Mouse (Mus musculus) cerebellum, adult (tissue): ENCODE measurements at regions not wholly inside any gene's neighbourhood (a gene's known extent, or its start where the extent isn't known, plus 50 kb on each side); places are given as distances from the start of the nearest gene placed in this dataset.

ENCODE experiments used
- ATAC-seq: cut with Nextera tagmentation; 2 replicates; pipeline ENCODE4 v1.9.2; 2017; ENCODE audit warnings: mild to moderate bottlenecking, moderate library complexity, mixed read lengths; ENCODE audit not compliant: insufficient number of reproducible peaks, low FRiP score, low TSS enrichment

DNA sequence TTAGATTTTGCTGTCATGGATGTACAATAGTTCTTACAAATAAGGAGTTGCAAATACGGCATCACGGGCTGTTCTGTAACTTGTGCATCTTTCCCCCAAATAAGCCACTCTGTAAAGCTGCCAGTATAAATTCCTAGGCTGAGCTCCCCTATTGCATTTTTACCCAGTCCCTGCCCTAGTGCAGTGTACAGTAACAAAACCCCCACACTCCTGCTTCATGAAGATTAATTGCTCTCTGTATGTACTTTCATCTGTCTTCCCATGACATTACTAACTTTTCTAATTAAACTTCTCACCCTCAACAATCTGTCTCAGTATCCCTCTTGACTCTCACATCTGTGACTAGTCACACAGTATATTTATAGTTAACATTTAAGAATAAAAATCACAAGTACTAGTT is 73.4 kb downstream of the Tm4sf1 start:
- ATAC-seq: no peak

DNA sequence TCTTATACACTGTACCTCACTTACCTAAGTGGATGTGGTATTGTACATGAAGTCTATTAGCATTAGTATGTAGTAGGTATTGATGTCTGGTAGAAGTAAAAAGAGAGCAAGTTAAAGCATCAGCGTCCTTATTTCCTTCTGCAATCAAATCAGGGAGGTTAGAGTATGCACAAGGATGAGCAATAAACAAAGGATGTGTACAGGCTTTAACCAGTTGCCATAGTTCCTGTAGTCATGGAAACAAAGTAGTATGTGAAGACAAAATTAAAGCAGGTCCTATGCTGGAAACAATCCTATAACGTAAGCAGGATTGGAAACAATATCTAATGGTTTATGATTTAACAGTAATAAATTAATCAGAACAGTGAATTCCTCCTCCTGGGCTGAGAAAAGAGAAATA is 78.0 kb downstream of the Tm4sf1 start:
- no peak for ATAC-seq

DNA sequence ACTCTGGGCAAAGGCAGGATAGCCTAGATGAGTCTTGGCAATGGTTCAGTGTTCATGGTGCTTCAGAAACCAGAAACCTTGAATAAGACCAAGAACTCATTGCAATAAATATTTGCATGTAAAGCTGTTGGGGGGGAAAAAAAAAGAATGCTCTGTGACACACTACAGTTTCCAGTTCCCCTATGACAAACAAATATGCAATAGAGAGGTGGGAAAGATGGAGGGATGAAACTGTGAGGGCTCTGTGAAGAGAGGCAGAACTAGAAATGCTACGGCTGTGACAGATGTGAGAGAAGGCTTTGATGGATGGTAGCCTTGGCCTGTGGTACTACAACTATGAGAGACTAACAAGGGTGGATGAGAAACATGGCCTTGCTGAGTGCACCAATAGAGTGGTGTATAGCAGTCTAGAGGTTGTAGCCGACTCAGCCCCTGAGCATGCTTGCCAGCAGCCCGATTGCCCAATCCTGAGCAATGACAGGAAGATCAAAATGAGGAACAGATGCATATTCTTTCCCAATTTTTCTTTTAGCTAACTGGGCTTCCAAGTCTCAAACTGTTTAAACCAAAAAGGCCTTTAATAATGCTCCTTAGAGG is 79.4 kb downstream of the Tm4sf1 start:
- ATAC-seq: no peak

DNA sequence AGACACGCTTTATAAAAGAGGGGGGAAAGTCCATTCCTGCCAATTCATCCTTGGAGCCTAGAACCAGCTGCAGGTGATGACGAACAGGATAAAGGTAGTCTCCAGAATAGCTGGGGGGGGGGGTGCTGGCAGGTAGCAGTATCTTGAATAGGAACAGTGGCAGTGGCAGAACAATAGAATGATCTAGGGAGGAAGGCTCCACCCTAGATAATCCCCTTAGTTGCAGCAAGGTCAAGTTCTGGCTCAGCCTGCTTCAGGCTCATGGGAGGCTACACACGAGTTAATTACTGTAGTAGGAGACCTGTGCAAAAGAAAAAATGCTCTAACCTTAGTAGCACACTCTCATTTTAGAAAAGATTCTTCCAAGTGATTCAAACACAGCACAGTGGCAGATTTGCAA is 83.4 kb downstream of the Tm4sf1 start:
- no peak for ATAC-seq

DNA sequence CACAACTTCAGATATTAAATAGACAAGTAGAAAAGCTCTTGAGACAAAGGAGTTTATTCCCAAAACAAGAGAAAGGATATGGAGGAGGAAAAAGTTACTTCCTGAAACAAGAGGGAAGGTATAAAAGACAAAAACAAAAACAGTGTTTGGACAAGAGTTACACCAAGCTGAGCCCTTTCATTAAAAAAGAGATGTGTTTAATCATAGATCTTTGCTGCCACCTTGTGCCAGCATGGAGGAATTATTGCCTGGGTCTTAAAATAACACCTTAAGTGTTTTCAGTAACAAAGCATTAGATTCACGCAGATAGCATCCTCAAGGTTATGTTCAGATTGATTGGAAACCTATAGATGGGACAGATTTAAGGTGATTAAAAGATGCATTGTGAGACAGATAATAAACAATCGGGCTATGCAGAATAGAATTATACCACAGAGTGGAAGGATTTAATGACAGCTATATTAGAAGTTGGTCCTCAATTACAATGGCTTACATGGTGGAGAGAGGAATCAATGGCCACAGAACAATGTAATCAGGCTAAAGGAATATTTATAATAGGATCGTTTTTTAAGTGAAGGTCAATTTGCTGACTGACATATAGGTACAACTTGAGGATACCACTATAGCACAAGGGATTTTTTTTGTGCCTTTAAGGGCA is 97.6 kb downstream of the Tm4sf1 start:
- ATAC-seq: peak; percentile 45

DNA sequence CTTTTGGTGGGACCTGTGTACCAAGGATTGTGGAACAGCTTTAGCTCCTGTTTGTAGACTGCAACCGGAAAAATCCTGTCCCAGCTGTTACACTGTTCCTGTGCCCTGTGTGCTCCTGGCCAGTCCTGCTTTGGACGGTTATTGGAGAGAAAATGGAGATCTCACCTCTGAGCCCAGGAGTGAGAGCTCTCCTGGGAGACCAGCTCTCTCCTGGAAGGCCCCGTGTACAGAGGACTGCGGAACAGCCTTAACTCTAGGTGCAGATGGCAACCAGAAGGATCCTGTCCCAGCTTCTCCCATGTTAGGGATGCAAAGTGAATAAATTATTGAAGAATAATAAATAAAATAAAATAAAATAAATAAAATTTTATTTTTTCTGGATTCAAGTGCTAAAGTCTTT is 98.4 kb downstream of the Tm4sf1 start:
- no peak for ATAC-seq

DNA sequence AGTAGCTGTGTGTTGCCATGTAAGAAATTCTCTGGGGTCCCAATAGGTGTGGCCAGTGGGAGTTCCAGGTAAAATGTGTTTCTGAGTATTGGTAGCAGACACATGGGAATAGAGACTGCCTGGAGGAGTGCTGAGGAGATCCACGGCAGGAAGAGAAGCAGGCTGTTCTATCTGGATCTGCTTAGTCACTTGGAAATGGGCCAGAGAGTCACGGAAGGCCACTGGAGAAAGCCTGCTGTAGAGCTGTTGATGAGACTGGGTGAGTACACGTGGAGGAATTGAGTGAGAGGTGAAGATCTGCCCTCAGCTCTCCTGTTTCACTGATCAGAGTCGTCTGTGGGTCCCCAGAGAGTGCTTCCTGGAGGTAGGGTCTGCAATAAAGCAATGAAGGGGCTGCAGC is 120.2 kb downstream of the Tm4sf1 start:
- no peak for ATAC-seq

DNA sequence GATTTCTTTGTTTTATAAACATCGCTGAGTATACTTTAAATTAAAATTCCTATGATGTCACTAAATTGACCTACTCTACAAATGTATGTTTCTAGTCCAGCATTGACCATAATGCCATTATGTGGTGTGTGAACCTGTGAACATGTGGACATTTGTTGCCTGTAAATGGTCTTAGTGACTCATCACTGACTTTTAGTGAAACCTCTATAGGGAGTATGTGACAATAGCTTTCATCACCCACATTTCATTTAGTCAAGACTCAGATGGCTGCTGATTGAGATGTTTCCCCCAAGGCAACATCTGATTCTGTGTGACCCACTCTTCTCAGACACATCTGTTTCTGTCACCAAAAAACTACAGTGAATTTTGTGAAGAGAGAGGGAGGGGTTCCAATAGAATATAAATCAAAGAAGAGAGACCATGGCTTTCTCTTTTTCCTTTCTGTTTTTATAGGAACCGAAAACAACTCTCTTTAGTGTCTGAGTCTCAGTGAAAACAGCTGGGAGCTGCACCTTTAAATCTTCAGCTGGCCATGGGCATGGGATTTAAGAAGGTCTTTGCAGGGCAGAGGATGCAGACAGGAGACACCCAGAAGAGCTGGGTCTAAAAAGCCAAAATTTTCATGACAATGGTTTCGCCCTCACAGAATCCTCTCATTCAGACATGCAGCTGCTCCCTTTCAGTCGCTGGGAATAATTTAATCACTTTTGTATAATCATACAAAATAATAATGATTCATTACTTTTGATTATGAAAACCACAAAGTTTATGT is 148.4 kb downstream of the Tm4sf1 start:
- ATAC-seq: no peak

DNA sequence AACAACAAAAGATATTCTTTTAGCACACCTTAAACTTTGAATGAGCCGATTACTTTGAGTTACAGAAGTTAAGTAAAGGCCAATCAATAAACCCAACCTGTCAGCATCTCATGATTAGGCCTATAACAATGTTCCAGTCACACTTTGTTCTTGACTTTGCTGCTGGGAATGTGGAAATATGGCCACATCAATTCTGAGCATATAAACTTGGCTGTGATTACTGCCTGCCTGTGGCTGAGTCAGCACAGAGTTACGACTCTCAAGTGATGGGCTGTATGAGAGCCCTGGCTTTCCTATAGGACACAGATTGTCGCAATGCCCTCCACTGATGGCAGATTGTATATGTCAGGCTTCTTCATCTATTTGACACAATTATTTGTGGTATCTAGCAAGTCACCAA is 152.6 kb downstream of the Tm4sf1 start:
- ATAC-seq: no peak

DNA sequence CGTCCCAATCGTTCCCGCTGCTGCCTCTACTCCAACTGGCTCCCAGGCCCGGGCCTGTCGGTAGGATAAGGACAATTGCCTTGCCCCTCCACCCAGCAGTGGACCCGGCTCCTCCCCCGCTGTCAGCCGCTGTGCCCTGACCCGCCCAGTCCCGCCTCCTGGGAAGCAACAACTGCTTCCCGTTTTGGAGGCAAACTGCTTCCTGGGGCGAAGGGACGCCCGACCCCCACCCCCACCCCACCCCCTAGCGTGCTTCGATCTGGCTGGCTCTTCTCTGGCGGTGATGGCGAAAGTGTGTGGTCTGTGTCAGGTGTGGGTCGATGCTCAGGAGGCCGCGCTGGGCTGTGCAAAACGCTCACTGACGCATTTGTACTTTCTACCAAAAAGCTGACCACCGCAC is 164.9 kb downstream of the Tm4sf1 start:
- ATAC-seq: no peak

DNA sequence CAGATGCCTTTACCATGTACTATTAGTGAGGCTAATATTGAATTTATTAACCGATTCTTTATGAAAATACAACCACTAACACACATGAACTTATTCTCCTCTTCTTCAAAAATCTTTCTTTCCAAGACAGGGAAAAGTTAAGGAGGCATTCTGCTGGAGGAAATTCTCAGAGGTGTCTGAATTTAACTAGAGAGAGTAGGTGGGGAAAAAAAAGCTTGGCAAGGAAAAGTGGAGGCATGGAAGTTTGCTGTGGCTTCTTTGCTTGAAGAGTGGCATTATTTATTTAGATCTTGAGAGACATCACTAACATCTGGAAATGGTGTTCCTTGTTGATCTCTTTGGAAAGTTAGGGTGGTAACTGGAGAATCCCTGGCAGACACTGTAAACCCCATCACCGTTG is 173.2 kb downstream of the Tm4sf1 start:
- no peak for ATAC-seq

DNA sequence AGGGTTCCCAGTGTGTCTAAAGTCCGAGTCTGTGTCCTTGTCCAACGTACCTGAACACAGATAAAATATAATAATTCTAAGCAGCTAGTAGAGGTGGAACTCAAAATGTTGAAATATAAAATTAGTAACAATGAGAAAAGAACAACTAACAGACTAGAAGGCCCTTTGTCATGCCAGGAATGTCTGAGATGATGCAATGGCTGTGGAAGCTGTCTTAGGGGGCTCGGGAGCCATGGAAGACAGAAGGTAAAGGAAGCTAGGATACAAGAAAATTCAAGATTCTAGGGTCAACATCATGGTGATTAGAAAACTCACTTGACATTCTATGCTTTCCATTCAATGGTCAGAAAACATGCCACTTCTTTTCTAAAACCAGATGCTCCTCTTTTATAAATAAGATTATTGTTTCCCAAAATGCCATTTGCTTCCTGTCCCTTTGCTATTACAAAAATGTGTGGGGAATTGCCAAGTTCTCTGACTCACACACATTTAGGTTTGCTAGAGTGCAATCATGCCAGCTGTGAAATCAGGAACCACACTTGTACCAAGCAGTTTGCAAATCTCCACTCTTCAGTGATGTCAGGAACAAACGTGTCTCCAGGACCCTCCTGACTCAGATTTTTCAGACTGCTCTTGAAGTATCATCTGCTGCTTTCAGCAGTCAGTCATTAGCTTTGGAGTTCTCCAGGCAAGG is 175.8 kb downstream of the Tm4sf1 start:
- ATAC-seq: no peak

DNA sequence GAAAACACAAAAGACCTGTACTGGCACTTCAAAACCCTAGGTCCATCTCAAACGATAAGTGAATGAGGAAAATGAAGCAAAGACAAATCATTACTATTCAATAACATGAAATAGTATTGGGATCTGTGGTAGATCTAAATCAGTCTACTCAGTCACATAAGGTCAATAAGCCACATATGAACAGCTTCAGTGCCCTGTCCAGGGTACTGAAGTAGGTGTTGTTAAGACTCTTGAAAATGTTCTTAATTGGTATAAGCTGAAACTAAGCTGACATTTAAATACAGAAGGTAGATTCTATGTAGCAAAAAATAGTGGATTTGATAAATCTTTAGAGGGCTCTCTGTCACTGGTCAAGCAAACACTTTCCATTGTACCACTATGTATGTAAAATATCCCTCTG is 183.8 kb downstream of the Tm4sf1 start:
- no peak for ATAC-seq

DNA sequence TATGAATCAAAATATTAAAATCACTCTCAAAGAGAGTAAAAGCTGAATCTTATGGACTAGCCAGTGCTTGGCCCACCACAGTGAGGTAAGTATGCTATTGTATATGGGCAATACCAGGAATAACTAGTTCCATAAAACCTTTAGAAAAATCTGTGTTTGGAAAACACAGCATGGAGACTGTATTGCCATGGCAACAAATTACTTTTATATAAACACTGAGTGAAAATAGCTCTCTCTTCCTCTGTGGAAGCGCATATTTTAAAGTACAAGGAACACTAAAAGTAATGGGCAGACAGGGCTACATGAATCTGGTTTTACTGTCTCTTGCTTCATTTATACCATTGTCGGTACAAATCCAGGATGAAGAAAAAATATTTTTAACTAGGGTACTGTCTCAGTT is 199.5 kb downstream of the Tm4sf1 start:
- ATAC-seq: no peak

DNA sequence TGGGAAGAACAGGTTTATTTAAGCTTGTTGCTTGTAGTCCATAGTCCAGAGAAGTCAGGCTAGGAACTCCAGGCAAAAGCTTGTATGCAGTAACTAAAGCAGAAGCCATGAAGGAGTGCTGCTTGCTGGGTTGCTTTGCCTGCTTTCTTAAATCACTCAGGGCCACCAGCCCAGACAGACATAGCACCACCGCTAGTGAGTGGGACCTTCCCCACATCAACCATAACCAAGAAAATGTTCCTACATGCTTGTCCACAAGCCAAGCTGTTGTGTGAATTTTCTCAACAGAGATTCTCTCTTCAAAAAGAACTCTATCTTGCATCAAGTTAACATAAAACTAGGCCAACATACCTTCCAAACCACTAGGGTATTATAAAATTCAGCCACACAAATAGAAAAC is 201.3 kb downstream of the Tm4sf1 start:
- no peak for ATAC-seq

DNA sequence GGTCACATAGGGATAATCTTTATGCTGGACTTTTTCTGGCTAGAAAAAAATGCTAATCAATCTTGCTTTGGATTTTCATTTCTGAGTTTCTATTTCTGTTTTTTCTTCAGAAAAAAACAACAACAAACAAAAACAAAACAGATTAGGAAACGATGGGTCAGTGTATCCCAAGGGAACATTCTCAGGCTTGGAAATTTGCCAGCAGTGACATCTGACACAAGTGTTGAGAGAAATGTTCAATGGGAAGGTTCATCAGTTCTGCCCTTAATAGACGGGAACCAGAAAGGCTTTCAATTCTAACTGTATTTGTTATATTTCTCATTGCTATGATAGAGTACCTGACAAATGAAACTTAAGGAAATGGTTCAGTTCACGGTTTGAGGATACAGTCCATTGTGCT is 206.9 kb downstream of the Tm4sf1 start:
- no peak for ATAC-seq

DNA sequence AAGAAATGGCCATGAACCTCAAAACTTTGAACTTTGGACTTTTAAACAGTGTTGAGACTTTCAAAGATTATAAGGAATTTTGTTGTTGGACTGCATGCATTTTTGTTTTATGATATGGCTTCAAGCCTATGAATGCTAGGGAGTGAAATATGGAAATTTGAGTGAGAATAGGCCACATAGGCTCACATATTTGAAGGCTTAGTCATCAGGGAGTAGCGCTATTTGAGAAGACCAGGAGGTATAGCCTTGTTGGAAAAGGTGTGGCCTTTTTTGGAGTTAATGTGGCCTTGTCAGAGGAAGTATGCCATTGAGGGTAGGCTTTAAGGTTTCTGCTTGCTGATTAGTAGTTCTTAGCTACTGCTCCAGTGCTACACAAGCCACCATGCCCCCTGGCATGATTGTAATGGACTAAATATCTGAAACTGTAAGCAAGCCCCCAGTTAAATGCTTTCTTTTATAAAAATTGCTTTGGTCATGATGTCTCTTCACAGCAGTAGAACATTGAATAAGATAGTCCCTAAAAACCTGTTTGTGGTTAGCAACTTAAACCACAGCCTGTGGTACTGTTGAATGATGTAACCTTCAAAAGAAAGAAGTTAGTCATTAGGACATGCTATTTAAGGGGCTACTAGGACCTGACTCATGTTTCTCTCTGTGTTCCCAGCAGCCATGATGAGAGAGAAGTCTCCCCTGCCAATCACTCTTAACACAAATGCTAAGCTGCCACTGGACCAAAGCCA is 208.4 kb downstream of the Tm4sf1 start:
- no peak for ATAC-seq

DNA sequence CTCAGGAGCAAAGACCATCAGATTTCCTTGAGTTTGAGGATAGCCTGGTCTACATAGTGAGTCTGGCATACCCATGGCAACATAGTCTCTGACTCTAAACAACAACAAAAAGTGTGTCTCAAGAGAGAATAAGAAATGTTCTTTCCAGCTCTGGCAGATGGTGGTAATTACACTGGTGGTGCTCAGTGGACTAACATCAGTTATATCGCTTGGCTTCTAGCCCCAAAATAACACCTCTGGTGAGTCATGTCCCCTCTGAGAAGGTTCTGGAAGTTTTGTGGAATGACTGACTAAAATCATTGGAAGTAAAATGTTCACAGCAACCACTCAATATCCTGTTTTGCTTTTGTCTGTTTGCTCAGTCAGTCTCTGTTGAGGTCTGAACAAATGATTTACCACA is 227.3 kb downstream of the Tm4sf1 start:
- ATAC-seq: no peak

DNA sequence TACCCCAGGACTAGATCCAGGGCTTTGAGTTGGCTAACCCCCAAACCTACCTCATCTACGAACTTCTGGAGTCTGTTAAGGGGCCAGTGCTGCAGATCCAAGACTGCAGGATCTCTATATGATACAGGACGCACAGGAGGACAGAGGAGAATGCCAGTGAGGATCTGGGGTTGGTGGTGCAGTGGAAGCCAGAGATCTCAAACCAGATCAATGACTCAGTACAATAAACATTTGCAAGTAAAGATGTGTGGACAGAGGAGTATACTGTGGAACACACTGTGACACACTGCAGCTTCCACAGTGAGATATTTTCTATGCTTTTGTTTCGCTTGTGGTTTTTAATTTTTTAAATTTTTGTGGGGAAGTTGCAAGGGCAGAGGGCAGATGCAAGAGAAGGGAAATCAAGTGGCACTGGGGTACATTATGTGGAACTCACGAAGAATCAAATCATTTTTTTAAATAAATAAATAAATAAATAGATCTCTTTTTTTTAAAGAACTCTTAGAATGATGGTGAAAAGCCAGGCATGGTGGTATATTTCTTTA is 227.8 kb downstream of the Tm4sf1 start:
- ATAC-seq: no peak

DNA sequence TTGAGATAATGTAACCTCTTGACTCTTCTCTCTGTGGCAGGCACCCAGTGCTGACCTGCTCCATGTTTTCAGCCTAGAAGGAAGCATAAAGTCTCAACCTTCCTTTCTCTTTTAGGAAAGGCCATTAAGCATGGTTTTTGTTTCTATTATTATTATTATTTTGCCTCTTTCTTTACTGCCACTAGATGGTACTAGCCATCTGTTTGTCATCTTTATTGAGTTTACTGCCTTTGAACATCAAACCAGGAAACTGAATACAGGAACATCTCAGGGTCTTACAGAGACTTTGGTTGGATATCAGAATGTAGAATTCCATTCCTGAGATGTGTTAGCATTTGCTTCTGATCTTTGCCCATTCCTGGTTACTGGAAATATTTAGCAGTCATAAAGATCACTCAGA is 268.8 kb downstream of the Tm4sf1 start:
- ATAC-seq: no peak
